9 mouse cellular contexts compared by ENCODE assay signal in genomic region chr11:94150519-94151470, GRCm38 (mm10).
A peak's percentile ranks its signal among the peaks of the same experiment; 100 is the strongest.
DNase-seq lines count a peak whose midpoint lies in the region; ATAC-seq and TF ChIP-seq lines count a peak whose summit lies in the region.
"Had no signal": no experiment of that assay in that cellular context is flagged by ENCODE, and none has a peak within 500 bp of the region (broad histone marks: within the 10 kb centered on the region; RNA-seq: fewer than 3 reads in every experiment).

No protein-coding gene starts in this region.

- no peak for TF ChIP-seq CTCF in E14TG2a.4 (conservative IDR thresholded peaks at IDR 0.05; ENCODE audit: low read length)

- 29% methylated on average over 25 of the region's 25 CpGs for WGBS in hindbrain, embryonic 11.5 days
- WGBS in hindbrain, embryonic 14.5 days: 36% methylated on average over 25 of the region's 25 CpGs
- 35% methylated on average over 25 of the region's 25 CpGs for WGBS in hindbrain, embryonic 13.5 days

- no peaks in the 10 kb centered on the region for H3K36me3 ChIP-seq in hindbrain, embryonic 11.5 days (ENCODE audit: control insufficient read depth, insufficient read depth, low read length)
- H3K36me3 ChIP-seq in hindbrain, embryonic 14.5 days (replicated peaks; ENCODE audit: control insufficient read depth, insufficient read depth): no peaks in the 10 kb centered on the region
- H3K36me3 ChIP-seq in E14TG2a.4 (ENCODE audit: insufficient read depth, low read length): no peaks in the 10 kb centered on the region
- H3K36me3 ChIP-seq in hindbrain, embryonic 13.5 days: no peaks in the 10 kb centered on the region

- H3K9me3 ChIP-seq in hindbrain, embryonic 11.5 days (ENCODE audit: control insufficient read depth, low read length): no peaks in the 10 kb centered on the region
- no peaks in the 10 kb centered on the region for H3K9me3 ChIP-seq in hindbrain, embryonic 14.5 days (ENCODE audit: control insufficient read depth, low read length)
- no peaks in the 10 kb centered on the region for H3K9me3 ChIP-seq in E14TG2a.4 (ENCODE audit: low read length)
- H3K9me3 ChIP-seq in hindbrain, embryonic 13.5 days: no peaks in the 10 kb centered on the region

- H3K27ac ChIP-seq in hindbrain, embryonic 11.5 days (ENCODE audit: low read depth, low read length): no peak overlapping the region
- no peak overlapping the region for H3K27ac ChIP-seq in hindbrain, embryonic 14.5 days
- H3K27ac ChIP-seq in hindbrain, embryonic 13.5 days: no peak overlapping the region

- H3K9ac ChIP-seq in hindbrain, embryonic 11.5 days (ENCODE audit: low read depth, low read length): no peak overlapping the region
- H3K9ac ChIP-seq in hindbrain, embryonic 14.5 days: no peak overlapping the region
- peak overlapping the region; percentile 46; the same call in 1 of the 2 replicates for H3K9ac ChIP-seq in hindbrain, embryonic 13.5 days

- H3K27me3 ChIP-seq in hindbrain, embryonic 11.5 days (ENCODE audit: control insufficient read depth, insufficient read depth, low read length): no peaks in the 10 kb centered on the region
- no peaks in the 10 kb centered on the region for H3K27me3 ChIP-seq in hindbrain, embryonic 14.5 days (ENCODE audit: control insufficient read depth, insufficient read depth, low read length)
- H3K27me3 ChIP-seq in E14TG2a.4 (ENCODE audit: insufficient read depth, low read length): peaks cover 17% of the 10 kb centered on the region
- no peaks in the 10 kb centered on the region for H3K27me3 ChIP-seq in hindbrain, embryonic 13.5 days

- DNase-seq in cerebellum, adult 11 months: peak; percentile 26
- DNase-seq in cerebellum, adult 8-10 months: no peak
- DNase-seq in hindbrain, embryonic 11.5 days (ENCODE audit: low spot score): no peak
- no peak for DNase-seq in hindbrain, embryonic 14.5 days (ENCODE audit: low spot score)
- no peak for DNase-seq in ovary, postnatal 36 days (ENCODE audit: low spot score)
- DNase-seq in urinary bladder, adult 18-20 months (ENCODE audit: low spot score in 2 of 2): no peak
- DNase-seq: lung, adult 18-20 months had no signal

- H3K4me1 ChIP-seq in hindbrain, embryonic 11.5 days (replicated peaks; ENCODE audit: control insufficient read depth, insufficient read depth, low read length): peaks cover 3% of the 10 kb centered on the region; the same call in 1 of the 2 replicates
- H3K4me1 ChIP-seq in hindbrain, embryonic 14.5 days (replicated peaks; ENCODE audit: control insufficient read depth, insufficient read depth, low read length): peaks cover 21% of the 10 kb centered on the region
- H3K4me1 ChIP-seq in E14TG2a.4 (replicated peaks; ENCODE audit: low read depth, low read length): peaks cover 84% of the 10 kb centered on the region
- peaks cover 29% of the 10 kb centered on the region for H3K4me1 ChIP-seq in hindbrain, embryonic 13.5 days (replicated peaks)

- ATAC-seq in hindbrain, embryonic 11.5 days (ENCODE audit: low FRiP score): peak; percentile 31
- ATAC-seq in hindbrain, embryonic 14.5 days (ENCODE audit: low FRiP score): no peak
- ATAC-seq in hindbrain, embryonic 13.5 days (ENCODE audit: low FRiP score): no peak

- H3K4me3 ChIP-seq in hindbrain, embryonic 11.5 days (ENCODE audit: low read depth, low read length): no peak overlapping the region
- H3K4me3 ChIP-seq in hindbrain, embryonic 14.5 days (replicated peaks; ENCODE audit: low read length): no peak overlapping the region
- peak overlapping the region; percentile 71 for H3K4me3 ChIP-seq in E14TG2a.4 (replicated peaks; ENCODE audit: low read length)
- H3K4me3 ChIP-seq in hindbrain, embryonic 13.5 days: no peak overlapping the region

- no peak overlapping the region for H3K4me2 ChIP-seq in hindbrain, embryonic 11.5 days (replicated peaks; ENCODE audit: low read depth, low read length)
- H3K4me2 ChIP-seq in hindbrain, embryonic 14.5 days (replicated peaks): no peak overlapping the region
- H3K4me2 ChIP-seq in hindbrain, embryonic 13.5 days: no peak overlapping the region
